Mouse (Mus musculus) stomach, embryonic 14.5 days (tissue): ENCODE measurements around the gene Tex2. TPM values are rescaled to one million over a fixed set of nuclear protein-coding genes. Genes with fewer than 3 reads are reported as not detected.

Experiments
- ATAC-seq: fragments of 200-750 bp; cut with Nextera tagmentation; 2 replicates; pipeline ENCODE4 v1.8.0; 2017; ENCODE audit warnings: low read depth, moderate TSS enrichment; ENCODE audit not compliant: insufficient number of reproducible peaks, insufficient read depth, low FRiP score
- H3K27ac ChIP-seq: fragments of 300-500 bp; sonication (generic); 2 replicates; pipeline ENCODE4 v1.5.1; 2014; ENCODE audit warnings: mild to moderate bottlenecking, low read length, moderate library complexity, mixed read lengths
- H3K27me3 ChIP-seq: fragments of 300-500 bp; sonication (generic); 2 replicates; pipeline ENCODE4 v1.6.1; 2014; ENCODE audit warnings: low read length, control low read depth, mixed read lengths; ENCODE audit not compliant: control insufficient read depth, insufficient read depth
- H3K36me3 ChIP-seq: fragments of 300-500 bp; sonication (generic); 2 replicates; pipeline ENCODE4 v1.6.1; 2014; ENCODE audit warnings: mild to moderate bottlenecking, control low read depth, low read length, moderate library complexity, mixed read lengths; ENCODE audit not compliant: control insufficient read depth, insufficient read depth
- H3K4me1 ChIP-seq: fragments of 300-500 bp; sonication (generic); 2 replicates; pipeline ENCODE4 v1.6.1; 2014; ENCODE audit warnings: low read length, control low read depth, mixed read lengths; ENCODE audit not compliant: control insufficient read depth, insufficient read depth
- H3K4me2 ChIP-seq: fragments of 300-500 bp; sonication (generic); replicated peaks from 2 replicates; pipeline ENCODE4 v1.6.1; 2014; ENCODE audit warnings: low read depth, low read length, control low read depth
- H3K4me3 ChIP-seq: fragments of 300-500 bp; sonication (generic); 2 replicates; pipeline ENCODE4 v1.5.1; 2014; ENCODE audit warnings: low read depth, low read length, control low read depth
- H3K9ac ChIP-seq: fragments of 300-500 bp; sonication (generic); replicated peaks from 2 replicates; pipeline ENCODE4 v1.6.1; 2014; ENCODE audit warnings: low read depth, mild to moderate bottlenecking, control low read depth, low read length, moderate library complexity, mixed read lengths
- H3K9me3 ChIP-seq: fragments of 300-500 bp; sonication (generic); 2 replicates; pipeline ENCODE4 v1.6.1; 2016; ENCODE audit warnings: low read depth, low read length, control low read depth; ENCODE audit not compliant: control insufficient read depth
- WGBS: fragments of 180-500 bp; shearing (Covaris S2); extraction: QIAGEN DNeasy Blood & Tissue Kit; methylation state at CpG from one replicate; pipeline ENCODE4 v1.1.7; 2014; 5-methylcytosine and 5-hydroxymethylcytosine counted together
- polyA plus RNA-seq: library from polyadenylated mRNA; unstranded; fragments of >200 nt; fragmentation: Nextera tagmentation; extraction: Ambion mirVana; gene quantifications from 2 replicates; pipeline ENCODE4 v1.2.1, GENCODE M21; 2014

Gene Tex2
- polyA plus RNA-seq, 1 experiment from 2014 or later = 9.8 TPM

DNA sequence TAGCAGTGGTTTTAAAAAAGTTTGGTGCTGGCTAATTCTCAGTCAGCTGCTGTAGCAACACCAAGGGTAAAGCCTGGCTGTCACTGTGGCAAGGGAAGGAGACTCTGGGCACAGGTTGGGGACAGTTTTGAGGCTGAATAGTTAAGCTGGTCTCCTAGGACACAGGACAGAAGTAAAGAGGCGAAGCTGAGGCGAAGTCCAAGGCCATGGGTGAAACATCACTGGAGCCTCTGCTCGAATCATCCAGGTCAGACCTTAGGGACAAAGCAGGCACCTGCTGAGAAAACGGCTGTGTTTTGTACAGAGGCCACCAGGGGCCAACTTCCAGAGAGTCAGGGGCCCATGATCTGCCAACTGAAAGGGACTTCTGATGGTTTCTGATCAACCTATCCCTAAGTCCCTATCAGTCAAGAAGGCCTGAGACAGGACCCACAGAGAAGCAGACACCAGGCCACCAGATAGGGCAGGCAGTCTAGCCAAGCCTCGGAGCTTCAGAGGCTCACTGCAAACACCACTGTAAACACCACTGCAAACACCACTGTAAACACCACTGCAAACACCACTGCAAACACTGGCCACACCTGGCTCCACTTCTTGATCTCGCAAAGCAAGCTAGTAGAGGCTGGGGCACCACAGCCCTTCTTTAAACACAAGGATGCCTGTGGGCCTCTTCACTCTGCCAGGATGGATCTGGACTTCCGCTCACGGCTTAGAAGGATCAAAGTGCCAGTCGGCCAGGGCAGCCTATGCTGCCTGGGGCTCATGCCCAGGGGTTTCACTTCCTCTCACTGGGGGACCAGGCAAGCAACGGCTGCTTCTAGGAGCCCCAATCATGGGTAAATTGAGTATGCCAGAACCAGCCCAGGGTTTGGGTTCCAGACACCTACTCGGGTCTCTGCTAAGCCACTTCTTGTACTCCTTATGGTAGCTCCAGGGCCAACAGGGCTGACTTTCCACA lies 41.9 kb downstream of the Tex2 start:
- H3K4me1 ChIP-seq = peaks cover 19% of the 10 kb centered on the region
- H3K9ac ChIP-seq = no peak overlapping the region
- no peak overlapping the region for H3K4me3 ChIP-seq
- ATAC-seq = no peak
- H3K4me2 ChIP-seq = no peak overlapping the region
- 76% methylated on average over 11 of the region's 11 CpGs for WGBS
- no peaks in the 10 kb centered on the region for H3K9me3 ChIP-seq
- no peak overlapping the region for H3K27ac ChIP-seq
- no peaks in the 10 kb centered on the region for H3K27me3 ChIP-seq
- peaks cover 9% of the 10 kb centered on the region; the same call in 1 of the 2 replicates for H3K36me3 ChIP-seq

DNA sequence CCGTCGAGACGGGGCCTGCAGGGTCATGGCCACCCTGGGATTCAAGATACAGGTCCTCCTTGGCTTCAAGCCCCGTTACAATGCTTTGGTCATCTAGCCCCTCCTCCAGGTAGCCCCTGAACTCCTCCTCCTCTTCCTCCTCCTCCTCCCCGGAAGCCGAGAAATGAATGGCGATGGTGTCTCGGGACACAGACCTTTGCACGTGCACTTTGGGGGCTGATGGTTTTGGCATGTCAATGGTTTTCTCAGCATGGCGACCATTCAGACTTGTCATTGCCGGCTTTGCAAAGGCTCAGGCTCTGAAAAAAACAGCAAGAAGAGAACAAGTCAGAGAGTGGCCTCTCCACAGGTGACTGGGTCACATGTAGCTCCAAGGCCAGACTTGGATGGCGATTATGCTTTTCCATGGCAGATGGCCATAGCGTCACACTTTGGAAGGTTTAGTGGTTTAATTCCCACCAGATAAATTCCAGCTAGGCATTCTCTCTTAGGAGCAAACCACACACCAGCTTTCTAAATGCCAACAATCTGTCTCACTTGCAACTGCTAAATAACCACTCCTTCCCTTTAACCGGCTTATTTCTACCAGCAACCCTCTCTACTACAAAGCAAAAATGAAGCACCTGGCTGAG lies 44.8 kb downstream of the Tex2 start:
- Histone ChIP-seq H3K4me3 (no peak overlapping the region), H3K27ac (no peak overlapping the region), H3K4me1 (peaks cover 14% of the 10 kb centered on the region), H3K4me2 (no peak overlapping the region), H3K9me3 (no peaks in the 10 kb centered on the region), H3K27me3 (no peaks in the 10 kb centered on the region), H3K36me3 (peaks cover 12% of the 10 kb centered on the region; the same call in 1 of the 2 replicates), H3K9ac (no peak overlapping the region)
- no peak for ATAC-seq
- WGBS = 86% methylated on average over 14 of the region's 14 CpGs

- Histone ChIP-seq H3K27me3 (no peaks in the 10 kb centered on the region), H3K9me3 (no peaks in the 10 kb centered on the region), H3K4me1 (no peaks in the 10 kb centered on the region), H3K4me2 (no peak overlapping the region), H3K4me3 (no peak overlapping the region), H3K27ac (no peak overlapping the region), H3K9ac (no peak overlapping the region), H3K36me3 (peaks cover 12% of the 10 kb centered on the region; the same call in 1 of the 2 replicates)
- ATAC-seq = no peak
- WGBS = 95% methylated on average over 8 of the region's 8 CpGs
Observed at GRCm38 (mm10) chr11:106566040-106566785, 47.0 kb downstream of the Tex2 start.

GRCm38 (mm10) chr11:106564261-106564660 lies 49.0 kb downstream of the Tex2 start:
- ATAC-seq = no peak
- no peak overlapping the region for H3K9ac ChIP-seq
- H3K4me2 ChIP-seq = no peak overlapping the region
- H3K9me3 ChIP-seq = no peaks in the 10 kb centered on the region
- H3K27ac ChIP-seq = no peak overlapping the region
- H3K36me3 ChIP-seq = peaks cover 12% of the 10 kb centered on the region; the same call in 1 of the 2 replicates
- no peaks in the 10 kb centered on the region for H3K27me3 ChIP-seq
- H3K4me3 ChIP-seq = no peak overlapping the region
- H3K4me1 ChIP-seq = no peaks in the 10 kb centered on the region
- WGBS = 80% methylated on average over 12 of the region's 12 CpGs

- Histone ChIP-seq H3K27me3 (no peaks in the 10 kb centered on the region), H3K27ac (no peak overlapping the region), H3K4me1 (no peaks in the 10 kb centered on the region), H3K4me2 (no peak overlapping the region), H3K9ac (no peak overlapping the region), H3K4me3 (no peak overlapping the region), H3K36me3 (peaks cover 12% of the 10 kb centered on the region; the same call in 1 of the 2 replicates), H3K9me3 (no peaks in the 10 kb centered on the region)
- 86% methylated on average over 4 of the region's 4 CpGs for WGBS
- ATAC-seq = no peak
Observed at GRCm38 (mm10) chr11:106562707-106563106, 50.5 kb downstream of the Tex2 start.

DNA sequence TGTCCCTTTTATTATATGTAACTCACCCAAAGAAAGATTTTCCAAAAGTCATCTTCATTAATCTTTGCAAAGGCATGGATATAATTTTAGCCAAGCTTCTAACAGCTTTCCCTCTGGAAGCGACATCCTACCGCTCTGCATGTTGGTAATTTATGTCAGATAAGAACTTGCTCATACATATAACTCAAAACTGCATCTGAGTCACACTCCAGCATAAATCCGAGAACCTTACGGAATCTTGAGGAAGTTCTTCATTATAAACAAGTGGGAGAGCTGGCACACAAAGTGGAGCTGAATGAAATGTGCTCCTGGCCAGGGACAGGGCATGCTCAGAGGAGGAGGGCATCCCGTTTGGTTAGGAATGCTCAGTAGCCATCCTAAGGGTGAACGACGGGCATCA lies 53.5 kb downstream of the Tex2 start:
- Histone ChIP-seq H3K9ac (no peak overlapping the region), H3K4me1 (peaks cover 10% of the 10 kb centered on the region; the same call in 1 of the 2 replicates), H3K4me3 (no peak overlapping the region), H3K4me2 (no peak overlapping the region), H3K27me3 (no peaks in the 10 kb centered on the region), H3K9me3 (no peaks in the 10 kb centered on the region), H3K36me3 (no peaks in the 10 kb centered on the region), H3K27ac (no peak overlapping the region)
- no peak for ATAC-seq
- WGBS = 70% methylated on average over 7 of the region's 7 CpGs

- no peak for ATAC-seq
- Histone ChIP-seq H3K4me1 (peaks cover 10% of the 10 kb centered on the region; the same call in 1 of the 2 replicates), H3K9ac (no peak overlapping the region), H3K4me2 (no peak overlapping the region), H3K9me3 (no peaks in the 10 kb centered on the region), H3K4me3 (no peak overlapping the region), H3K27me3 (no peaks in the 10 kb centered on the region), H3K27ac (no peak overlapping the region), H3K36me3 (no peaks in the 10 kb centered on the region)
- WGBS = 68% methylated on average over 4 of the region's 4 CpGs
Observed at GRCm38 (mm10) chr11:106558008-106558407, 55.2 kb downstream of the Tex2 start.

GRCm38 (mm10) chr11:106557398-106557797 lies 55.8 kb downstream of the Tex2 start:
- Histone ChIP-seq H3K9ac (no peak overlapping the region), H3K4me2 (no peak overlapping the region), H3K27me3 (no peaks in the 10 kb centered on the region), H3K4me1 (peaks cover 10% of the 10 kb centered on the region; the same call in 1 of the 2 replicates), H3K27ac (no peak overlapping the region), H3K36me3 (no peaks in the 10 kb centered on the region), H3K9me3 (no peaks in the 10 kb centered on the region), H3K4me3 (no peak overlapping the region)
- ATAC-seq = no peak
- WGBS = 71% methylated on average over 7 of the region's 7 CpGs
